Mouse (Mus musculus) kidney, adult 2 months (tissue): Measurements from ENCODE around the gene Grem2. TPM values are rescaled to one million over a fixed set of nuclear protein-coding genes. Genes with fewer than 3 reads are reported as not detected.

Source experiments
- DNase-seq: peaks from one replicate; pipeline ENCODE4 v3.0.0; 2021
- H3K27ac ChIP-seq: fragments of 200-500 bp; 2 replicates; pipeline ENCODE4 v1.5.1; 2012; ENCODE audit warnings: low read depth, low read length, control low read depth, inconsistent platforms; ENCODE audit not compliant: insufficient read depth
- H3K27me3 ChIP-seq: fragments of 200-500 bp; replicated peaks from 2 replicates; pipeline ENCODE4 v1.6.1; 2012; ENCODE audit warnings: mild to moderate bottlenecking, moderate library complexity, low read length, inconsistent platforms; ENCODE audit not compliant: control insufficient read depth, insufficient read depth
- H3K36me3 ChIP-seq: fragments of 200-500 bp; 2 replicates; pipeline ENCODE4 v1.6.1; 2012; ENCODE audit warnings: mild to moderate bottlenecking, moderate library complexity, low read length, inconsistent platforms; ENCODE audit not compliant: control insufficient read depth, insufficient read depth
- H3K4me1 ChIP-seq: fragments of 200-500 bp; 2 replicates; pipeline ENCODE4 v1.6.1; 2011; ENCODE audit warnings: low read length; ENCODE audit not compliant: control insufficient read depth, insufficient read depth
- H3K4me3 ChIP-seq: fragments of 200-500 bp; 2 replicates; pipeline ENCODE4 v1.5.1; 2011; ENCODE audit warnings: mild to moderate bottlenecking, low read depth, low read length, control low read depth; ENCODE audit not compliant: insufficient read depth
- CTCF ChIP-seq: fragments of 200-500 bp; conservative IDR thresholded peaks from 2 replicates; pipeline ENCODE4 v1.5.1; 2011; ENCODE audit warnings: low read depth, mild to moderate bottlenecking, control low read depth, low read length, moderate library complexity, mixed read lengths; ENCODE audit not compliant: insufficient read depth, insufficient read length
- POLR2A ChIP-seq: fragments of 200-500 bp; IDR thresholded peaks from one replicate; pipeline ENCODE4 v1.6.1; 2011; ENCODE audit warnings: low read depth, low read length, control low read depth
- WGBS: fragments of 180-500 bp; shearing (Covaris S2); methylation state at CpG from one replicate; pipeline ENCODE4 v1.1.7; 2018; 5-methylcytosine and 5-hydroxymethylcytosine counted together
- polyA plus RNA-seq: library from polyadenylated mRNA; depleted of rRNA; stranded (reverse); fragments of >200 nt; gene quantifications from 2 replicates; pipeline ENCODE4 v1.2.3, GENCODE M21; 2012; rRNA removed

Grem2 gene
- polyA plus RNA-seq: 4.9 and 5.3 TPM in 2 replicates

- H3K36me3 ChIP-seq: no peaks in the 10 kb centered on the region
- no peak for DNase-seq
- TF ChIP-seq CTCF: no peak
- TF ChIP-seq POLR2A: no peak
- WGBS: 5% methylated on average over 30 of the region's 30 CpGs
- no peaks in the 10 kb centered on the region for H3K27me3 ChIP-seq
- H3K27ac ChIP-seq: no peak within 1 kb of the TSS
- H3K4me1 ChIP-seq: no peaks in the 10 kb centered on the region
- H3K4me3 ChIP-seq: peak within 1 kb of the TSS; percentile 35
Measured at GRCm38 (mm10) chr1:174921298-174921955, at the start of gene Grem2. Gene Grem2, minus strand, starts transcription at chr1:174921819.

GRCm38 (mm10) chr1:174959837-174960236, 38.2 kb upstream of the Grem2 start:
- TF ChIP-seq POLR2A (no peak), CTCF (no peak)
- no peak for DNase-seq
- no peak overlapping the region for H3K4me3 ChIP-seq
- 91% methylated on average over 3 of the region's 3 CpGs for WGBS
- no peaks in the 10 kb centered on the region for H3K4me1 ChIP-seq
- no peak overlapping the region for H3K27ac ChIP-seq
- no peaks in the 10 kb centered on the region for H3K27me3 ChIP-seq
- H3K36me3 ChIP-seq: no peaks in the 10 kb centered on the region

GRCm38 (mm10) chr1:174931003-174931619, 9.5 kb upstream of the Grem2 start:
- Histone ChIP-seq H3K27ac (no peak overlapping the region), H3K4me1 (no peaks in the 10 kb centered on the region), H3K36me3 (no peaks in the 10 kb centered on the region), H3K27me3 (no peaks in the 10 kb centered on the region), H3K4me3 (no peak overlapping the region)
- no peak for DNase-seq
- WGBS: 31% methylated on average over 3 of the region's 3 CpGs
- TF ChIP-seq POLR2A (no peak), CTCF (no peak)

GRCm38 (mm10) chr1:174929459-174930181, 8.0 kb upstream of the Grem2 start:
- Histone ChIP-seq H3K4me1 (no peaks in the 10 kb centered on the region), H3K27me3 (no peaks in the 10 kb centered on the region), H3K36me3 (no peaks in the 10 kb centered on the region), H3K27ac (no peak overlapping the region), H3K4me3 (no peak overlapping the region)
- no peak for DNase-seq
- whole genome bisulfite sequencing: 84% methylated on average over 7 of the region's 7 CpGs
- TF ChIP-seq CTCF (no peak), POLR2A (no peak)

- no peaks in the 10 kb centered on the region for H3K36me3 ChIP-seq
- H3K4me1 ChIP-seq: no peaks in the 10 kb centered on the region
- no peak for DNase-seq
- no peaks in the 10 kb centered on the region for H3K27me3 ChIP-seq
- 86% methylated on average over 4 of the region's 4 CpGs for WGBS
- H3K4me3 ChIP-seq: no peak overlapping the region
- TF ChIP-seq POLR2A: no peak
- no peak; the same call in 1 of the 2 replicates for TF ChIP-seq CTCF
- H3K27ac ChIP-seq: no peak overlapping the region
Measured at GRCm38 (mm10) chr1:174918949-174919348, 2.7 kb downstream of the Grem2 start.

- TF ChIP-seq POLR2A: no peak
- TF ChIP-seq CTCF: no peak
- WGBS: 67% methylated on average over 5 of the region's 5 CpGs
- H3K27ac ChIP-seq: no peak overlapping the region
- H3K27me3 ChIP-seq: no peaks in the 10 kb centered on the region
- no peaks in the 10 kb centered on the region for H3K36me3 ChIP-seq
- DNase-seq: peak; percentile 2
- no peaks in the 10 kb centered on the region for H3K4me1 ChIP-seq
- no peak overlapping the region for H3K4me3 ChIP-seq
Measured at GRCm38 (mm10) chr1:174918236-174918870, 3.3 kb downstream of the Grem2 start.
